ENCODE assay signal across 9 mouse cellular contexts in genomic region chr3:55652321-55652720, GRCm38 (mm10).
A peak's percentile ranks its signal among the peaks of the same experiment; 100 is the strongest.
DNase-seq lines count a peak whose midpoint lies in the region; ATAC-seq lines count a peak whose summit lies in the region.
"Had no signal": no experiment of that assay in that cellular context is flagged by ENCODE, and none has a peak within 500 bp of the region (broad histone marks: within the 10 kb centered on the region; RNA-seq: fewer than 3 reads in every experiment).

No protein-coding gene starts in this region.

- no peak for DNase-seq in frontal cortex, postnatal 14 days (ENCODE audit: low spot score in 2 of 2)
- DNase-seq in spleen, postnatal 36 days (ENCODE audit: low spot score in 2 of 2), result peak; percentile 12 to 26
- no peak for DNase-seq in spleen, adult 12 weeks (ENCODE audit: low spot score)
- DNase-seq in liver, embryonic 11.5 days (ENCODE audit: low spot score), result no peak
- DNase-seq in yolk sac, embryonic 10.5 days (ENCODE audit: low spot score), result no peak
- DNase-seq: layer of hippocampus, postnatal 36 days had no signal

- H3K9ac ChIP-seq in liver, embryonic 11.5 days (ENCODE audit: low read depth, low read length), result no peak overlapping the region
- no peak overlapping the region for H3K9ac ChIP-seq in forebrain, embryonic 16.5 days (replicated peaks; ENCODE audit: low read depth, low read length)
- no peak overlapping the region for H3K9ac ChIP-seq in midbrain, embryonic 15.5 days

- 56% methylated on average over 2 of the region's 2 CpGs for WGBS in liver, embryonic 11.5 days
- 78% methylated on average over 2 of the region's 2 CpGs for WGBS in forebrain, embryonic 16.5 days
- WGBS in midbrain, embryonic 15.5 days, result 74% methylated on average over 2 of the region's 2 CpGs

- no peak overlapping the region for H3K4me3 ChIP-seq in liver, embryonic 11.5 days (ENCODE audit: low read depth, low read length)
- no peak overlapping the region for H3K4me3 ChIP-seq in forebrain, embryonic 16.5 days (replicated peaks; ENCODE audit: low read length)
- no peak overlapping the region for H3K4me3 ChIP-seq in midbrain, embryonic 15.5 days

- H3K27me3 ChIP-seq in liver, embryonic 11.5 days (replicated peaks; ENCODE audit: control insufficient read depth, insufficient read depth, low read length), result no peaks in the 10 kb centered on the region
- H3K27me3 ChIP-seq in forebrain, embryonic 16.5 days (replicated peaks; ENCODE audit: control insufficient read depth, insufficient read depth, low read length), result no peaks in the 10 kb centered on the region
- H3K27me3 ChIP-seq in midbrain, embryonic 15.5 days (replicated peaks), result no peaks in the 10 kb centered on the region

- no peaks in the 10 kb centered on the region for H3K36me3 ChIP-seq in liver, embryonic 11.5 days (ENCODE audit: control insufficient read depth, insufficient read depth, low read length)
- H3K36me3 ChIP-seq in forebrain, embryonic 16.5 days (ENCODE audit: control insufficient read depth, insufficient read depth), result no peaks in the 10 kb centered on the region
- no peaks in the 10 kb centered on the region for H3K36me3 ChIP-seq in midbrain, embryonic 15.5 days (replicated peaks)

- H3K9me3 ChIP-seq in liver, embryonic 11.5 days (ENCODE audit: control insufficient read depth, low read length), result no peaks in the 10 kb centered on the region
- H3K9me3 ChIP-seq in forebrain, embryonic 16.5 days (ENCODE audit: control insufficient read depth, low read length), result no peaks in the 10 kb centered on the region
- H3K9me3 ChIP-seq in midbrain, embryonic 15.5 days, result no peaks in the 10 kb centered on the region

- no peak overlapping the region for H3K27ac ChIP-seq in liver, embryonic 11.5 days (ENCODE audit: low read depth, low read length)
- H3K27ac ChIP-seq in forebrain, embryonic 16.5 days (ENCODE audit: low read length), result no peak overlapping the region
- no peak overlapping the region for H3K27ac ChIP-seq in midbrain, embryonic 15.5 days

- peak; percentile 32; the same call in 1 of the 2 replicates for ATAC-seq in frontal cortex, adult (ENCODE audit: low TSS enrichment)
- ATAC-seq in liver, embryonic 11.5 days (replicated peaks; ENCODE audit: low FRiP score), result peak; percentile 54
- no peak for ATAC-seq in forebrain, embryonic 16.5 days
- no peak for ATAC-seq in midbrain, embryonic 15.5 days (replicated peaks)

- no peak overlapping the region for H3K4me2 ChIP-seq in liver, embryonic 11.5 days
- no peak overlapping the region for H3K4me2 ChIP-seq in forebrain, embryonic 16.5 days (ENCODE audit: low read length)
- H3K4me2 ChIP-seq in midbrain, embryonic 15.5 days, result no peak overlapping the region

- H3K4me1 ChIP-seq in liver, embryonic 11.5 days (replicated peaks; ENCODE audit: control insufficient read depth, insufficient read depth, low read length), result no peaks in the 10 kb centered on the region
- peaks cover 11% of the 10 kb centered on the region for H3K4me1 ChIP-seq in forebrain, embryonic 16.5 days (replicated peaks; ENCODE audit: control insufficient read depth, insufficient read depth, low read length)
- H3K4me1 ChIP-seq in midbrain, embryonic 15.5 days, result peaks cover 12% of the 10 kb centered on the region

Comparison
In these comparisons a context has a peak if more than half of its experiments do, and no peak if none do; other contexts are left out.
1. DNase-seq: peak in spleen, postnatal 36 days (2 of 2); none in frontal cortex, postnatal 14 days (0 of 2), spleen, adult 12 weeks (single experiment), liver, embryonic 11.5 days (single experiment) and yolk sac, embryonic 10.5 days (single experiment).
2. ATAC-seq: peak in frontal cortex, adult (single experiment) and liver, embryonic 11.5 days (single experiment); none in forebrain, embryonic 16.5 days (single experiment) and midbrain, embryonic 15.5 days (single experiment).